Mouse (Mus musculus) cerebellum, postnatal 36 days (tissue): ENCODE measurements around the gene Lcorl.
A peak's percentile ranks its signal among the peaks of the same experiment; 100 is the strongest.
"Not testable (repeated sequence)": the region's sequence is repeated elsewhere in the genome, so short reads cannot be mapped to it uniquely, and the experiment has no call there.

ENCODE experiments used
- DNase-seq, 2 experiments: peaks; one replicate each; pipeline ENCODE4 v3.0.0; 2021 to 2022; ENCODE audit warnings: mixed read lengths in 2 of 2

Lcorl gene

DNA sequence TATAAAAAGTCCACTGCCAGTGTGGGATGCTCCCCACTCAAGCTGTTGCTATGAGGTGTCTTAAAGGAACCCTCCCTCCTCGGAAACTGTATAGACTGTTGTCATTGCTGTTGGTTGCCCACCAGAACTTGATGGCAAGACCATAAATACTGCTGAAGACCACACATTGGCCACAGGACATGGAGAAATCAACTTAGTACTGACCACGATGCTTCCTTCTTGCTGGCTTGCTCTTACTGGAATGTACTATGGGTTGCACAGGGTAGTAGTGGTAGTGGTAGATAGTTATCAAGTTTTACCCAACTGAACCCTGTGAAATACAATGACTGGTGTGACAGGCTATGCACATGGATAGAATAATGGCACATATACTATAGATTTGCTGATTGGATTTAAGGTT, 150.6 kb downstream of the Lcorl start:
- DNase-seq, result no peak

- no peak for DNase-seq
Observed at GRCm38 (mm10) chr5:45691678-45692077, 165.7 kb downstream of the Lcorl start.

- DNase-seq, result no peak
Observed at GRCm38 (mm10) chr5:45690802-45691201, 166.6 kb downstream of the Lcorl start.

GRCm38 (mm10) chr5:45689152-45689551, 168.3 kb downstream of the Lcorl start:
- DNase-seq, result no peak

DNA sequence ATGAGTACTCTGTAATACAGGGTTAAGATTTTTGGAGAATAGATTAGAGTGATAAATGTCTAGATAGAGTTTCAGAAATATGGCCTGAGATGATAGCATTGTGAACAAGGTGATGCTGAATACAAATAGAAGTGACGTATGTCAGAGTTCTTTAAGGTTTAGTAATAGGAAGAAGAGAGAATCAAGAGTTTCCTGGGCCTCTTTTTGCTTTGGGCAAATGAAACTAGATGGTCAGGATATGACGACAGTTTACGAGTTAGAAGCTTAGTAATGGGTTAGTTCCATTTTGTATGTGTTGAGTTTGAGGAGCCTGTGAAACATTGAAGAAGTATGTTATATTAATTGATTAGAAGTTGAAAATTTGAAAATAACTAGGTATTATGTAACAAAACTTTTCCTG, 171.2 kb downstream of the Lcorl start:
- no peak for DNase-seq

GRCm38 (mm10) chr5:45685243-45685642, 172.2 kb downstream of the Lcorl start:
- no peak for DNase-seq

- no peak for DNase-seq
Observed at GRCm38 (mm10) chr5:45683388-45683787, 174.0 kb downstream of the Lcorl start.

- no peak for DNase-seq
Observed at GRCm38 (mm10) chr5:45679955-45680354, 177.5 kb downstream of the Lcorl start.

DNA sequence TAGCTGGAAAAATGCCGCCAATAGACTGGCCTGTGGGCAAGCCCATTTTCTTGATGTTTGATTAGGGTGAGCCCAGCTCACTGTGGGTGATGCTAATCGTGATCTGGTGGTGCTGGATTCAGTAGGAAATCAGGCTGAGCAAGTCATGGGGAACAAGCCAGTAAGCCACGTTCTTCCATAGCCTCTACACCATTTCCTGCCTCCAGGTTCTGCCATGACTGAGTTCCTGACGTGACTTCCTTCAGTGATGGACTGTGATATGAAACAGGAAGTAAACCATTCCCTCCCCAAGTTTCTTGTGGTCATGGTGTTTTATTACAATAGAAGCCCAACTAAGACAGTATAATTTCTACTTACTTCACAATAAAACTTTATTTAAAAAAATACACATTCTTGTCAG, 179.8 kb downstream of the Lcorl start:
- DNase-seq, result no peak

DNA sequence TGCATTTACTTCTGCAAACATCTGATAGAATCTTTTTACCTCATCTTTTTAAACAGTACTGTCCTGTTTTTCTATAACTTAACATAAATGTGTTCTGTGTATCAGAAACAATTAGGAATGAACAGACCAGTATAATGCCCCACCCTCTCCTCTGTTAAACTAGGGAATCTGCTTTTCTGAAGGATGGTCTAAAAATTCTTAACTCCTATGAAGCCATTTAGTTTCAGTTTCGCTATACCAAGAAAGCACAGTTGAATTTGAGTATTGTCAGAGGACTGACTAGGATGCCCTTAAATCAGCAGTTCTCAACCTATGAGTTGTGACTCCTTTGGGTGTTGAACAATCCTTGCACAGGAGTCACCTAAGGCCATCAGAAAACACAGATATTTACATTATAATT, 182.4 kb downstream of the Lcorl start:
- DNase-seq, result no peak

GRCm38 (mm10) chr5:45670894-45671494, 186.4 kb downstream of the Lcorl start:
- DNase-seq, result no peak

GRCm38 (mm10) chr5:45670280-45670670, 187.1 kb downstream of the Lcorl start:
- no peak for DNase-seq

DNA sequence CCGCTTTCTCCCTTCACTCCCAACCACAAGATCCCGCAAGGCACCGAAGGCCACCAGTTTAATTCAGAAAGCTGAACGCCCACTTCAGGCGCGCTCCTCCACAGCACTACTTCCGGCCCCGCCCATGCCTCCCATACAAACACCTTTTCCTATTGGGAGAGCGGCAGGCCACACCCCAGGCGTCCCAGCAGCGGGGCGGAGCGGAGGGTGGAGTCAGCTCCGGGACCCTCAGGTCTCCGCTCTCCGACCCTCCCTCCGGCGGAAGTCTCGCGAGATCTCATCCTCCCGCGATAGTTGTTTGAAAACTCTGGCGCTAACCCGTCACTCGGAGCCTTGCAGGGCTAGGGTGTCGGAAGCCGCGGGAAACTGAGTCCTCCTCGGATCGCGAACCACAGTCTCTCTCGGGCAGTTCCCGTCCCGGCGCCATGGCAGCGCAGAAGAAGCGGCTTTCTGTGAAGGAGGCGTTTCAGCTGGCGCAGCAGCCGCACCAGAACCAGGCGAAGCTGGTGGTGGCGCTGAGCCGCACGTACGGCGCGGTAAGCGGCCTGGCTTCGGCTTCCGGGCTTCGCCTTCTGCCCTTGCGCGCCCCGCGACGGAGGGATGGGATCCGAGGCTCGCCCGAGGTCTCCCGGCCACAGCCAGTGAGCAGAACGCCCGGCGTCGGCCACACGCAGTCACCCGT, 187.7 kb downstream of the Lcorl start, which contains the start of gene Ncapg:
TSS of gene Ncapg (plus strand) at position 322 of the 682 bp plus-strand sequence.
- peak; percentile 99 for DNase-seq

DNA sequence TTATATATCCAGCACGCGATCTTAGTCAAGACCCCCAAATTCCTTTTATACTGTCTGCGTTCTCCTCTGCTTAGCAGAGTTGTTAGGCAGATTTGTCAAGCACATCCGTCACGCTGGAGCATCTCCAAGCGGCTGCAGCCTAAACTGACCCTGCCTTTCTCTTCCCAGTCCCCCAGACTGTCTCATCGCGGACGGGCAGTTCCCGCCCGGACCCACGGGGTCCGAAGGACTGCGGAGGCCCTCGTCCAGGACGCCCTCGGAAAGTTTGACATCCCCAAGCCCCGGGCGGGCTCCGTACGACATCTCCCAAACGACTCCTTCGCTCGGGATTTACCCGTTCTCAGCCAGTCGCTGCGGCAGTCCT, 188.2 kb downstream of the Lcorl start:
- DNase-seq, result no peak

DNA sequence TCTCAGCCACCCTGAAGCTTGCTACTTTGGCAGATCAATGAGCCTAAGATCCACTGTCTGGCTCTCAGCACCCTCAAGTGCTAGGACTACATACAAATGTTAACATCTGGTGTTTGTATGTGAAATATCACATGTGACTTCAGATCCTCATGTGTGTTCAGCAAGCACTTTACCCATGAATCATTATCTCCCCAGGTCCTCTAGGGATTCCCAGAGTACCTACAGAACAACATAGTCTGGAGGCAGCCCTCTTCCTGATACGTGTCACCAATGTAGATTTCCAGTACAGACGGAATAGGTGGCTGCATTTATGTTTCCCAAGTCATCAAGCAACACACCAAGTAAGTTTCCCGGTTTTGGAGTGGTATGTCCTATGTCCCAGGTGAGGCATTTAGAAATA, 188.6 kb downstream of the Lcorl start:
- no peak for DNase-seq

GRCm38 (mm10) chr5:45668324-45668723, 189.1 kb downstream of the Lcorl start:
- DNase-seq, result no peak

DNA sequence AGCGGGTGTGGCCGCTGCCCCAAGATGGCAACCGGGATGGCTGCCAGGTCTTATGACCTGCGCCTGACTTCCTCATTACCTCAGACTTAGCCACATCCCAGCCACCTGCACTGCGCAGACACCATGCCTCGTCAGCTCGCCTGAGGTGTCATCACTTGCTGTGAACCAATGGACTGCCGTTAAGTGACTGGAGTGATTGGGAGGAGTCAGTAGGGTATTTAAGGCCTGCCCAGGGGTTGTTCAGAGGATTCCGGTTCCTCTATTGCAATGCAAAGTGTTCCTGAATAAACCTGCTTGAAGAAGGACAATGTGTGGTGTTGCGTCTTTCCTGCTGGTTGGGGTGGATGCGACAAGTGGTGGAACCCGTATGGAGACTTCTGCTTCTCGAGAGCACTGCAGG, 199.0 kb downstream of the Lcorl start:
- DNase-seq, result not testable (repeated sequence)

GRCm38 (mm10) chr5:45651026-45651703, 206.2 kb downstream of the Lcorl start:
- DNase-seq, result no peak
